Mouse (Mus musculus) ES-CJ7 (cell line): ENCODE data around the gene Tspo2.
A peak's percentile ranks its signal among the peaks of the same experiment; 100 is the strongest.

Experiments used
- DNase-seq: peaks from one replicate; pipeline ENCODE4 v3.0.0; 2011; ENCODE audit warnings: low read depth, low spot score

Gene Tspo2

DNA sequence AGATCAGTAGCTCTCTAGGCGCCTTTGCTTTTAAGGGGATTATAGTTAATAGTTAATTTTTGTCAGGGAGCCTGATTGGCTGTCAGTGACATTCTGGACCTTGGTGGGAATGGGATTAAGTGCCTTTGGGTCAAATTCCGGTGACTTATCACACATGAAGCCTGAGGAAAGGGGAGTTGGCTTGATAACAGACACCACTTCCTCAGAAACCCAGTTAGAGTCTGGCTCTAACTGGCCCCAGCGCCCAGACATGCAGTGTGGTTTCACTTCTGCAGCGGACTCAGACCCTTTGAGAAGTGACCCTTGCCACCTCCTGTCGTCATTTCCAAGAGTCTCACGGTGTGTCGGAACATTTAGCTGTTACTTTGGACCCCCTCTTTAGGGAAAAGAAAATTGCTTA is 33.1 kb downstream of the Tspo2 start:
- no peak for DNase-seq

- DNase-seq, result no peak
These were observed 33.8 kb downstream of the Tspo2 start for GRCm38 (mm10) chr17:48417521-48417920.

DNA sequence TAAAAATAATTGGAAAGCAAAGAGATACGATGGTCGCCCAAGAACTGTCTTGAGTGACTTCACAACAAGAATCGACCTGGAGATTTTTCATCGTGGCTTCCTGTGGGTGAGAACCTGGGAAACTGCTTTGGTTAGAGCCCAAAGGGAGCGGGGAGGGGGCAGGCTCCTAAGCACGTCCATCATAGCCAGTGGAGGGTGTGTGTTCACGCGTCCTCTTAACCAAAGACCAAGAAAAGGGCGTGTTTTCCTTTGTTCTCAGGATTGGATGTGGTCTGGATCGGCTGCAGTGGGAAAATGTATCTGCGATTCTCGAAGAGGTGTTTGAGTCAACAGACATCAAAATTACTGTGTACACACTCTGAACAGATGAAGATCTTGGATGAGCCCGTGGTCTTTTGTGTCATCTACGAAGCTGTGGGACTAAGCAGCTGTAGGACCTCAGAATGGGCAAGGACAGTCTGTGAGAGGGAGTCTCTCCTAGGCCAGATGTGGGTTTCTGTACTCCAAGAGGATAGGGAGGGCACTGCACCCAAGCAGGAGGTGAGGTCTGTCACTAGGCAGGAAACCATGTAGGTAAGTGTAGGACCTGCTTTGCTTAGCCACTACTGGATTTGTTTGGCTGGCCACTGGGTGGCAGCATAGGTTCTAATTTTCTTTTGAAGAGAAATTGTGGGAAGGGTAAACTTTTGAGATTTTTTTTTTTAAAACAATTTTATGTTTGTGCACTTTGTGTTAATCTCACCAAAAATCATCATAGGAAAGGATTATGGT is 34.7 kb downstream of the Tspo2 start:
- DNase-seq, result peak; percentile 93

DNA sequence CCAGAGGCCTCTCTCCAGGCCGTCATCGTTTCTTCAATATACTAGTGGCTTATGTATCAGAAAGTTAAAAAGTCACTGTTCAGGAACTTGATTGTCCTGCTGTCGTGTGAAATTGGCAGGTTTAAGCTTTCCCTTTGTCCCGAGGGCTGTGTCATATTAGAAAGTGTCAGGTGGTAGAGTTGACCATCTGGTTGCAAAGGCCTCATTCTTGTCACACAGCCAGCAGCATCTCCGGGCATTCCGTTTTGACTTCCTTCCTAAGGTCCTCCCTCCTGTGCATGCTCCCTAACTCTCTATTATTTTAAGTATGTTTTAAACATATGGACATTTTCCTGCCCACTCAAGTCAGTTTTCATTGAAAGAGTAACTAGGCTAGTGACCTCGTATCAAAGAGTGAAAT is 35.3 kb downstream of the Tspo2 start:
- no peak for DNase-seq

DNA sequence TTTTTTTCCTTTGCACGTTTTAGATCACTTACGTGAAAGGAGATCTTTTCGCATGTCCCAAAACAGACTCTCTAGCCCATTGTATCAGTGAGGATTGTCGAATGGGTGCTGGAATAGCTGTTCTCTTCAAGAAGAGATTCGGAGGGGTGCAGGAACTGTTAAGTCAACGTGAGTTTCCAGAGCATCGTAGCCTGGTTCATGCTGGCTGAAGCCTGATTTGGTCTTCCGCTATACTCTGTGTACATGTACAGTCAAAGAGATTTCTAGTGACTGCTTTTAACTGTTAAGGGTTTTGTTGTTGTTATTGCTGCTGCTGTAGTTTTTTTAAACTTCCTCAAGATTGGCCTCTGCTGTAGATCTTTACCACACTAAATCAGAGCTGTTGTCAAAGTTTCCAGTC is 40.1 kb downstream of the Tspo2 start:
- DNase-seq, result no peak

GRCm38 (mm10) chr17:48410299-48410785 is 41.0 kb downstream of the Tspo2 start:
- peak; percentile 58 for DNase-seq

- DNase-seq, result peak; percentile 99
These were observed 41.7 kb downstream of the Tspo2 start, which contains the start of the genes Nfya and Oard1 for GRCm38 (mm10) chr17:48409380-48410298. Nfya (minus strand) TSS chr17:48409906. Oard1 (plus strand) TSS chr17:48410014.

GRCm38 (mm10) chr17:48408526-48409291 is 42.6 kb downstream of the Tspo2 start:
- DNase-seq, result peak; percentile 46

DNA sequence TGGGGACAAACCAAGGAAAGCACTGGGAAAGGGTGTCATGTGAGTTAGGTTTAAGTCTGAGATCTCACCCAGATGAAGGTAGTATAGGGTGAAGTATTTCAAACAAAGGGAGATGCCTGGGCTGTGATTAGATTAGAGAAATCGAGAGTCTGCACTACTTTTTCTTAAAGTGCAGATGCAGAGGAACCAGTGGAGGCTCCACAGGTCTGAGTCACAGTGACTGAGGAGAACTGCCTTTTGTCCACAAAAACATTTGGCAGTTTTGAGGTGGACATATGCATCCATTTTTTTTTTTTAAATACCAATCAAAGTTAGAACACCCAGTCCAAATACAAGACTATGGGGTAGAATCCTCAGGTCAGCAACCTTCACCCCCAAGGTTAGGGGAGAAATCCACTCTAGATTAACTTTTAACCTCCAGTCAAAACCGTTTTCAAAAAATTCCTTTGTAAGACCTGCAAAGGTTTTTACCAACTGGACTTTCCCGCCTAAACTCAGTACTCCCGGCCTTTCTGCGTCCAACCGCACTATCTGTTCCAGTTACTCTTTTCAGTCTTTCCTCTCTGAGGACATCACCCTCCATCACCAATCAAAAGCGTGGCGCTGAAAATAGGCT is 43.3 kb downstream of the Tspo2 start:
- DNase-seq, result no peak

GRCm38 (mm10) chr17:48407154-48407553 is 44.2 kb downstream of the Tspo2 start:
- no peak for DNase-seq

DNA sequence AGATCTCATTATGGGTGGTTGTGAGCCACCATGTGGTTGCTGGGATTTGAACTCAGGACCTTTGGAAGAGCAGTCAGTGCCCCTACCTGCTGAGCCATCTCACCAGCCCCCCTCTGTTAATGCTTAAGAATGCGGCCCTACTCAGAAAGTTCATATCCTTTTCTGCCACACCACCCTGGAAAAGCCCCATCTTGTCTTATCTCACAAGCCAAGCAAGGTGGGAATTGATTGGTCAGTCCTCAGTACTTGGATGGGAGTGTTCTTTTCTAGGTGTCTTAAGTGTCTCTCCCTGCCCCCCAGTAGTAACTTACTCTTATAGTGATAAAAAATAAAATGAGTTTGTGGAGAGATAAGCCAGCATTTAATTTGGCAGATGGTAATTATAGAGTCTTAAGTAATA is 46.6 kb downstream of the Tspo2 start:
- no peak for DNase-seq

DNA sequence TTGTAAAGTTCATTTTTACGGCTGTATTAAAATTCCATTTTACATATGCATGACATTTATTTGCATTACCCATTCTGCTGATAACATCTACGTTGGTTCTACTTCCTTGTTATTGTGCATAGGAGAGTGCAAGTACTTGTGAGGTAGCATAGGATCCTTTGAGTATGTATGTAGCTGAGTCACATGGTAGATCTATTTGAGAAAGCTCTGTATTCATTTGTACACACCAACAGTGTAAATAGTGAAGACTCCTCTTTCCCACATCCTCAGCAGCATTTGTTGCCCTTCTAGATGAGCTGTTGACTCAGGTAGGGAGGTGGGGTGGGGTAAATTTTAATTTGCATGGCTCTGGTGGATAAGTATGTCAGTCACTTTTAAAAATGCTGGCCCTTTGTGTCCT is 47.5 kb downstream of the Tspo2 start:
- no peak for DNase-seq

DNA sequence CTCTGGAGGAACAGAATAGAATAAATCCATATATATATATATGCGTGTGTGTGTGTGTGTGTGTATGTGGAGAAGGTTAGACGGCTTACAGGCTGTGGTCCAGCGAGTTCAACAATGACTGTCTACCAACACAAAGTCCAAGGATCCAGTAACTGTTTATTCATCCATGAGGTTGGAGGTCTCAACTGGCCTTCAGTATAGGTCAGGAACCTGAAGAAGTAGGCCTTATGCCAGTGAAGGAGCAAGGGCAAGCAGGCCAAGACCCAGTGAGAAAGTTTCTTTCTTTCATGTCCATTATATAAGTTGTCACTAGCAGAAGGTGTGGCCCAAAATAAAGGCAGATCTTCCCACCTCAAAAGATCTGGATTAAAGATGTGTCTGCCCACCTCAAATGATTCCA is 48.6 kb downstream of the Tspo2 start:
- no peak for DNase-seq

DNA sequence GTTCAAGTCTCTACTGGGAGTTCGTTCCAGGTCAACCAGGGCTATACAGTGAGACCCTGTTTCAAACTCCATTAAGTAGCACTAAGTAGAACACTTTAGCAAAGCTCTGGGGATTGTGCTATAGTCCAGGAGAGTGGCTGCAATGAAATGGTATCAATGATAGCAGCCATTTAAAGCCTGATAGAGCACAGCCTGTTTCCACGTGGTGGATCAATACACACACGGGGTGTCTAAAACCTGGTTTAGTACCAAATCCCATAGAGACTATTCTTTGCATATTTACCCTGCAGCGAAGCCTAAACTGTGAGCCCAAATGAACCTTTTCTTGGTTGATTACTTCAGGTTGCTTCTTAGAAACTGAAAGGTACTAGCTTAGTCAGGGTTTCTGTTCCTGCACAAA is 49.6 kb downstream of the Tspo2 start:
- no peak for DNase-seq
